Mouse (Mus musculus) megakaryocyte, adult 5-6 weeks (primary cell): ENCODE measurements around the gene Sdhaf1. TPM values are rescaled to one million over a fixed set of nuclear protein-coding genes. Genes with fewer than 3 reads are reported as not detected.

ENCODE experiments used
- ATAC-seq: 2 replicates; pipeline ENCODE4 v1.8.0; 2016; ENCODE audit warnings: mild to moderate bottlenecking, inconsistent platforms; ENCODE audit not compliant: poor library complexity, severe bottlenecking
- total RNA-seq, 2 experiments: library from RNA; stranded (forward) in 1 of 2; stranded (reverse) in 1 of 2; fragments of 153-499, 151-499 nt in 1 of 2; fragments of 221-1000, 200-1000 nt in 1 of 2; gene quantifications; 2 replicates each; pipeline versions ENCODE4 v1.2.3 to v1.2.4; 2015 to 2017

Sdhaf1 gene
- total RNA-seq, 2 experiments from 2014 or later: 5.1 to 5.8 TPM

- ATAC-seq: no peak
Observed at GRCm38 (mm10) chr7:30326427-30326826, 2.7 kb upstream of the Sdhaf1 start.

DNA sequence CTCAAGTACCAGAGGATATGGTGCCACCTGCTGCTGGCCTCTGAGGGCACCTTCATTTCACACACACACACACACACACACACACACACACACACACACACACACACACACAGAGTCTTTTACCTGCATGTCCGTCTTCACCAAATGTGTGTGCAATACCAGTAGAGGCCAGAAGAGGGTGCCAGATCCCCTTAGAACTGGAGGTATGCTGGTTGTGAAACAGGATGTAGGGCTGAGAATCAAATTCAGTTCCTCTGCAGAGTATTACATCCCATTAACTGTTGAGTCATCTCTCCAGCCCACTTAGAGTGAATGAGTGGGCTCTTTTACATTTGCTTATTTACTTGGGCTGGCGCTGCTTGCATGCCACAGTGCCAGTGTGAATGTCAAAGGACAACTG lies 1.7 kb upstream of the Sdhaf1 start:
- peak; percentile 56 for ATAC-seq

DNA sequence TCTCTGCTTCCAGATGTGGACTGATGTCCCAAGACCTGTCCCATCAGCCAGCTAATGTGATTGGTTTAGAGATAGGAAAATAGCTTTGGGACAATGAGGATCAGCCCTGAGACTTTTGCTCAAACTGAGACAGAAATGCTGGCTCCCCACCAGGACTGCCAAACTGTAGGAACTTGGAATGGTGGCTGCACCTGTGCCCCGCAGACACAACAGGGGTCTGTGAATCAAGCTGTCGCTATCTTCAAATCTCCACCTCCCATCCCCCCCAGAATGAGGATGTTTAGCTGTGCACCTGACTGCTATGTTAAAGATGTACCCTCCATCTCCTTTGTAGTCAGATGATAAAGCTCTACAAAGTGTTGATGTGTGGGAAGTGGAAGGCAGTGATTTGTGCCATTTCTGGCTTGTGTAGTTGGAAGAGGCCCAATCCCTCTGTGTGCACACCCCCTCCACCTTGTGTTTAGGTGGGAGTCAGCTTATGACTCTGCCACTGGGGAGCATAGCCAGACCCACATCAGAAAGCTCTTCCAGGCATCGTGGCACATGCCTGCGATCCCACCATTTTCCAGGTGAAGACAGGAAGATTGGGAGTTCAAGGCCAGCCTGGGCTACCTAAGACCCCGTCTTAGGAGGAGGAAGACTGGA lies 727 bp upstream of the Sdhaf1 start:
- ATAC-seq: no peak

DNA sequence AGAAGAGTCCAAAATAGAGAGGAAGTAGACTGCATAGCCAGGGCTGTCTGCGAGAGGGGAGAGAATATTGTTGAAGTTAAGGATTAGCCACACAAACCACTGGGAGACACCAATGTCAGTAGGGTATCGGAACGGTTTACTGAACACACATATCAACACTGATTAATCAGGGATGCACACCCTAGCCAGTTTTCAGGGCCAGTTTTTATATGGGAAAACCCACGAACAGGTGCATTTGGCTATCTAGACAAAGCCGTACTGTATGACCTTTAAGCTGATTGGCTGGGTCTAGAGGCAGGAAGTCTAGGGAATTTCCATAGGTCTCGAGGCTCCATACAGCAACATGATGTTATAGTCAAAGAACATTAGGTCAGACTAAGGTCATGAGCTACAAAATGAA lies 830 bp downstream of the Sdhaf1 start:
- ATAC-seq: no peak

- peak; percentile 98 for ATAC-seq
Observed at GRCm38 (mm10) chr7:30322285-30322667, 1.4 kb downstream of the Sdhaf1 start.

GRCm38 (mm10) chr7:30321539-30322284 lies 2.0 kb downstream of the Sdhaf1 start, which contains the start of gene E130208F15Rik:
E130208F15Rik (plus strand) TSS chr7:30321740.
- ATAC-seq: peak; percentile 42

- no peak for ATAC-seq
Observed at GRCm38 (mm10) chr7:30320946-30321345, 2.7 kb downstream of the Sdhaf1 start.

GRCm38 (mm10) chr7:30318142-30318541 lies 5.6 kb downstream of the Sdhaf1 start:
- no peak for ATAC-seq

- no peak for ATAC-seq
Observed at GRCm38 (mm10) chr7:30315559-30316529, 7.9 kb downstream of the Sdhaf1 start.

GRCm38 (mm10) chr7:30314721-30315155 lies 9.0 kb downstream of the Sdhaf1 start, which contains the start of gene Syne4:
Syne4 (plus strand) TSS chr7:30314807.
- no peak for ATAC-seq

DNA sequence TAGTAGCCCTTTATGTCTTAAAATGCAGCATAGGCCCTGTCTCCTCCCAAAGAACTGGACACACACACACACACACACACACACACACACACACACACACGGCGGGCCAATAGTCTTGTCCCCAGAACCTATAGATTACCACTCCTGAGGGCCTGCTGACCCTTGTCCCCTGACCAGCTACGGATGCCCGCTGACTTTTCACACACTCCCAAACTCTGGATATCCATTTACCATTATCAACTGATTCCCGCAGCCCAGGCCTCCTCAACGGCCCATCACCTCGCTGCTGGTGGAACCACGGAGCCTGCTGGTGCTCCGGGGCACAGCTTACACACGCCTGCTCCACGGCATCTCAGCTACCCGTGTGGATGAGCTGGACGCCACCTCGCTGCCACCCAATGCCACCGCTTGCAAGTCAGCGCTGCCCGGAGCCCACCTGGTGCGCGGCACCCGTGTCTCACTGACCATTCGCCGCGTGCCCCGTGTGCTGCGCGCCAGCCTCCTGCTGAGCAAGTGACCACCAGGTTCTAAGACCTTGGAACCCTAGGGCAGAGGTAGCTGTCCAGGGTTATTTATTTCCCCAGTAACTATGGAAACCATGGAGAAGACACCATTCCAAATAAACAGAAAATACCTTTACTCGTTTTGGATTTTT lies 9.9 kb downstream of the Sdhaf1 start:
- ATAC-seq: no peak

DNA sequence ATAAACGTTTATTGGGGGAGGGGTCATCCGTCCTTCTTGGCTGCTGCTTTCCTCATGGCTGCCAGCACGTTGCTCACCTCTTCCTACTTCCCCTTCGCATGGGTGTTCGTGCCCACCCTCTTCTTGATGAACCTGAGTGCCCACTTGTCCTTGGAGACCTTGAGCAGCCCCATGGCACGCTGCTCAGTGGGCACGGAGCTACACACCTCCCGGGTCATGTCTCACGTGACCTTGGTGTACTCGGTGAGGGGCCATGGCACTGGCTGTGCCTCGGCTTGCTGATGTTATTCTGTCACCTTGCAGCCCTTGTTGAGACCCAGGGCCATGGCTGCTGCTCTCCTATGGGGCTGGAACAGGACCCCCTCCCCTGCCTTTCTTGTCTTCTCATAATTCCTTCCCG lies 13.6 kb downstream of the Sdhaf1 start:
- no peak for ATAC-seq

DNA sequence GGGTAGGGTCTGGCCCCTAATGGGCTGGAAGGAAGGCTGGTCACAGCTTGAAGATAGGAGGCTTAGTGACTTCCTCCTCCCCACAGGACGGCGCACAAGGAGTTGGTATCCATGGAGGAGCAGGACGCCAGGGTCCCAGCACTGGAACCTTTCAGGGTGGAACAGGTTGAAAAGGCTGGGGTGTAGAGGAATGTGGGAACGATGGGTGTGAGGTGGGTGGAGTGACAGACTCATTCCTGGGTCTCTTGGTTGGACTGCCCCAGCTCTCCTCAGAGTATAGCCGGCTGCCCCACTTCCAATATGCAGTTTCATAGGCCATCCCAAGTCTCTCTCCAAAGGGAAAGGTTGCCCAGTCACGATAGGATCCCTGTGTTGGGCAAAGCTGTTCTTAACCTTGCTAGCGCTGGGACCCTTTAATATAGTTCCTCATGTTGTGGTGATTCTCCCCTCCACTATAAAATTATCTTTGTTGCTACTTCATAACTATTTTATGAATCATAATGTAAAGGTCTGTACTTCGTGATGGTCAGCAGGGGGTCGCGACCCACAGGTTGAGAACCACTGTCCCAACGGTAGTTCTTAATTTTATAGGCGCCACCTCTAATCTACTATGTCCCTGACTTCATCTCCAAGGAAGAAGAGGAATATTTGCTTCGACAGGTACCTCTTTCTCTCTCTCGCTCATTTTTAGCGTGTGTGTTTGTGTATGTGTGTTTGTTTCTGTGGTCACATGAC lies 14.1 kb downstream of the Sdhaf1 start:
- ATAC-seq: no peak

DNA sequence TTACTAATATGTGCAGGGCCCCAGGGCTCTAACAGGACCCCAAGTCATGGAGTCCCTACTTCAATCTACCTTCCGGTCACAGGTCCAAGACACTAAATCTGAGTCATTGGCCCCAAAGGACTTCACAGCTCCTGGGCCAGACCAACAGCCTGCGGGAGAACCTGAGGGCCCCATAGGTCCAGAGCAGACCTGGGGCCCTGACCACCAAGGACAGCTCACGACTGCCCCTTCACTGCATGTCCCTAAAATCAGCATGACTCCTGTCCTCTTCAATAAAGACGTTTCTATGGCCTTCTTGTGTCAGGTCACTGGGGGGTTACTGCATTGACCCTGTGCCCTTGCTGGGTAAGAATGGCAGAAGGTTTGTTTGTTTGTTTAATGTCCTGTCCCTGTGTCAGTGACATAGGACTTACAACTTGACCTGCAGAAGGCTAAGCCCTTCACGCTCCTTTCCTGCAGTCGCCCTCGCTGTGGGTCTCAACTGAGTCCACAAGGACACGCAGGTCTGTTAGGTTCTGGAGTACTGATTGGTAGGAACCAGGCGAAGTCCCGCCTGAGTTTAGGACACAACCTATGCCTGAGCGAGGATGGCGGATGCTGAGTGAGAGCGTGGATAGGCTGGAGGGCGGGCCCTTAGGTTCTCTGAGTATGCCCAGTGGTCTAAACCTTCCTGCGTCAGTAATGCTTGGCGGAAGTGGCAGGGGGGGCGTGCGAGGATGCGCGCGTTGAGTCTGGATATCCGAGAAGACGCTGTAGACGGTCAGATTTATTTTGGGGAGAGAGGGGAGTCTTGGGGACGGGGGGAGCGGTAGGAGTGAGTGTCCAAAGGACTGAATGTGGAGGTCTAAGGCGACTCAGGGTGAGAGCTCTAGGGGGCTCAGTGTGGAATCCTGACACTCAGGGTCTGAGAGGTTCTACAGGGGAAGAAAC lies 15.4 kb downstream of the Sdhaf1 start, which contains the start of gene Alkbh6:
TSS of gene Alkbh6 (plus strand) at position 642 of the 930 bp plus-strand sequence.
- peak; percentile 100 for ATAC-seq

GRCm38 (mm10) chr7:30306083-30306779 lies 17.5 kb downstream of the Sdhaf1 start:
- ATAC-seq: no peak

DNA sequence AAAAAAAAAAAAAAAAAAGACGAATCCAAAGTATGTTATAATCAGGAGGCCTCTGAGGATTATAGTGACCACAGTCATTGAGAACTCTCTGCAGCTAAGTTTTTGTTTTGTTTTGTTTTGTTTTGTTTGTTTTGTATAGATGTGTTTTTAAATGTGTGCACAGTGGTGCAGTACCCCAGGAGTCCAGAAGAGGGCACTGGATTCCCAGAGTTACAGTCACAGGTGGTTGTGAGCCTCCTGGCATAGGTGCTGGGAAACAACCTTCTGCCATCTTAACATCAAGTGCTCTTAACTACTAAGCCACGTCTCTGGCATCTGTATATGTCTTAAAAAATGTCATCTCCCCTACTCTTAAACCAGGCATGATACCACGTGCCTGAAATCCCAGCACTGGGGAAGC lies 22.8 kb downstream of the Sdhaf1 start:
- peak; percentile 68 for ATAC-seq

- ATAC-seq: no peak
Observed at GRCm38 (mm10) chr7:30297266-30297665, 26.4 kb downstream of the Sdhaf1 start.

- ATAC-seq: no peak
Observed at GRCm38 (mm10) chr7:30296816-30297215, 26.9 kb downstream of the Sdhaf1 start.
